Mouse (Mus musculus): ENCODE measurements around the gene F830045P16Rik. TPM values are rescaled to one million over a fixed set of nuclear protein-coding genes. Genes with fewer than 3 reads are reported as not detected.
A peak's percentile ranks its signal among the peaks of the same experiment; 100 is the strongest.

F830045P16Rik gene
- polyA plus RNA-seq (2015; fragmentation: Nextera tagmentation; extraction: Ambion mirVana), result not detected in 2 replicates

- no peak within 1 kb of the TSS for H3K4me2 ChIP-seq (replicated peaks)
- H3K9ac ChIP-seq (replicated peaks), result no peak within 1 kb of the TSS; the same call in 1 of the 2 replicates
- peaks cover 28% of the 10 kb centered on the region for H3K4me1 ChIP-seq (replicated peaks)
- H3K27me3 ChIP-seq, result peaks cover 3% of the 10 kb centered on the region; the same call in 1 of the 2 replicates
- H3K36me3 ChIP-seq, result no peaks in the 10 kb centered on the region
- no peaks in the 10 kb centered on the region for H3K9me3 ChIP-seq
- 52% methylated on average over 2 of the region's 2 CpGs for WGBS
- no peak for ATAC-seq
- no peak within 1 kb of the TSS for H3K4me3 ChIP-seq (replicated peaks)
- peak within 1 kb of the TSS; percentile 37 for H3K27ac ChIP-seq
Measured at GRCm38 (mm10) chr2:129536377-129536776, at the start of gene F830045P16Rik. TSS of gene F830045P16Rik (minus strand) at chr2:129536602.

GRCm38 (mm10) chr2:129585904-129586514, 49.6 kb upstream of the F830045P16Rik start:
- H3K4me1 ChIP-seq (replicated peaks), result peaks cover 30% of the 10 kb centered on the region
- no peak overlapping the region for H3K4me3 ChIP-seq (replicated peaks)
- H3K9ac ChIP-seq (replicated peaks), result no peak overlapping the region
- H3K27me3 ChIP-seq, result 0 out of 2 replicates have a peak, but pooled peaks cover under 1% of the 10 kb centered on the region
- H3K27ac ChIP-seq, result peak overlapping the region; percentile 44; the same call in 1 of the 2 replicates
- no peaks in the 10 kb centered on the region for H3K36me3 ChIP-seq
- H3K9me3 ChIP-seq, result no peaks in the 10 kb centered on the region
- WGBS, result 78% methylated on average over 11 of the region's 11 CpGs
- no peak overlapping the region for H3K4me2 ChIP-seq (replicated peaks)
- ATAC-seq, result no peak

GRCm38 (mm10) chr2:129584905-129585304, 48.5 kb upstream of the F830045P16Rik start:
- WGBS, result 13% methylated on average over 1 of the region's 1 CpGs
- H3K4me1 ChIP-seq (replicated peaks), result peaks cover 30% of the 10 kb centered on the region
- H3K36me3 ChIP-seq, result no peaks in the 10 kb centered on the region
- ATAC-seq, result no peak
- no peak overlapping the region for H3K4me2 ChIP-seq (replicated peaks)
- no peak overlapping the region for H3K27ac ChIP-seq
- no peak overlapping the region for H3K4me3 ChIP-seq (replicated peaks)
- H3K9ac ChIP-seq (replicated peaks), result no peak overlapping the region
- H3K9me3 ChIP-seq, result no peaks in the 10 kb centered on the region
- H3K27me3 ChIP-seq, result no peaks in the 10 kb centered on the region

- no peak overlapping the region for H3K4me2 ChIP-seq (replicated peaks)
- H3K4me3 ChIP-seq (replicated peaks), result no peak overlapping the region
- H3K27ac ChIP-seq, result no peak overlapping the region
- H3K9me3 ChIP-seq, result no peaks in the 10 kb centered on the region
- H3K4me1 ChIP-seq (replicated peaks), result peaks cover 26% of the 10 kb centered on the region
- no peaks in the 10 kb centered on the region for H3K36me3 ChIP-seq
- no peak for ATAC-seq
- WGBS, result 95% methylated on average over 4 of the region's 4 CpGs
- no peak overlapping the region for H3K9ac ChIP-seq (replicated peaks)
- H3K27me3 ChIP-seq, result 0 out of 2 replicates have a peak, but pooled peaks cover under 1% of the 10 kb centered on the region
Measured at GRCm38 (mm10) chr2:129582261-129582660, 45.9 kb upstream of the F830045P16Rik start.

DNA sequence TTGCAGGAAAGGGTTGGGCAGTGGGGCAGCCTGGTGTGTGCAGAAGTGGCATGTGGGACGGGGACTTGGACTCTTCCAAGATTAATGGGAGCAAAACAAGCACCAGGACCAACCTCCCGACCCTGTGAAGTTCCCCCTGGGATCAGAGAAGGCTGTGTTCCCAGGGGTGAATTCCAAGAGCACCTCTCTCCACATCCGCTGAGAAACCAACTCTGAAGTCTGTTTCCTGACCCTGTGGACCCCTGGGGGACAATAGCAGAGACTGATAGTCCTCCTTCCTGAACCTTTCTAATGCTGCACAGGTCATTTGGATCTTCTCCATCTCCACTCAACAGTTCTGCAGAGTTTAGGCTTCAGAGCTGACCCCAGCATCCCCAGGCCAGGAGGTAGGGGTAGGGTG, 45.4 kb upstream of the F830045P16Rik start:
- Histone ChIP-seq H3K27me3 (0 out of 2 replicates have a peak, but pooled peaks cover 4% of the 10 kb centered on the region), H3K36me3 (no peaks in the 10 kb centered on the region), H3K9me3 (no peaks in the 10 kb centered on the region), H3K9ac (replicated peaks) (no peak overlapping the region), H3K27ac (no peak overlapping the region), H3K4me2 (replicated peaks) (no peak overlapping the region), H3K4me1 (replicated peaks) (peaks cover 26% of the 10 kb centered on the region), H3K4me3 (replicated peaks) (no peak overlapping the region)
- no peak for ATAC-seq
- WGBS, result 61% methylated on average over 3 of the region's 3 CpGs

DNA sequence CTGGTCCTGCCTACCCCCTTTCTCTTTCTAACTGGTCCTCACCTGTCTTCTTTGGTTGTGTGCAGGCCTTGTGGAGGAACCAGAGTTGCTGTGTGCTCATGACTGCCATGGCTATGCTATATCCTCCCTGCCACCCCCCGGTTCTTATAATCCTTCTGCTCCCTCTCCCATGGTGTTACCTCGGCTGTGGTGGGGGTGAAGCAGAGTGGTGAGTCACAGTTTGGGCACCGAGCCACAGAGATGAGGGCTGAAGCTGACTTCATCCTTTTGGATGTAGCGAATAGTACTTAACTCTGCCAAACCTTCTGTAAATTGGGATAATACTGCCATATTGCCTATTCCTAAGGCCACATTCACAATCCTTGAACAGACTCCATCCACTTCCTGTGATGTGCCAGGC, 44.3 kb upstream of the F830045P16Rik start:
- H3K4me2 ChIP-seq (replicated peaks), result no peak overlapping the region
- H3K4me3 ChIP-seq (replicated peaks), result no peak overlapping the region
- H3K27me3 ChIP-seq, result 0 out of 2 replicates have a peak, but pooled peaks cover 7% of the 10 kb centered on the region
- ATAC-seq, result no peak
- H3K27ac ChIP-seq, result no peak overlapping the region
- peaks cover 26% of the 10 kb centered on the region for H3K4me1 ChIP-seq (replicated peaks)
- H3K9ac ChIP-seq (replicated peaks), result no peak overlapping the region
- H3K9me3 ChIP-seq, result no peaks in the 10 kb centered on the region
- WGBS, result 90% methylated on average over 4 of the region's 4 CpGs
- no peaks in the 10 kb centered on the region for H3K36me3 ChIP-seq

- H3K4me2 ChIP-seq (replicated peaks), result no peak overlapping the region
- H3K4me1 ChIP-seq (replicated peaks), result peaks cover 20% of the 10 kb centered on the region
- peaks cover 7% of the 10 kb centered on the region; the same call in 1 of the 2 replicates for H3K27me3 ChIP-seq
- no peak overlapping the region for H3K9ac ChIP-seq (replicated peaks)
- H3K36me3 ChIP-seq, result no peaks in the 10 kb centered on the region
- WGBS, result 89% methylated on average over 8 of the region's 8 CpGs
- H3K27ac ChIP-seq, result no peak overlapping the region
- no peaks in the 10 kb centered on the region for H3K9me3 ChIP-seq
- no peak for ATAC-seq
- no peak overlapping the region for H3K4me3 ChIP-seq (replicated peaks)
Measured at GRCm38 (mm10) chr2:129576611-129577447, 40.4 kb upstream of the F830045P16Rik start.

GRCm38 (mm10) chr2:129575113-129575512, 38.7 kb upstream of the F830045P16Rik start:
- Histone ChIP-seq H3K9ac (replicated peaks) (peak overlapping the region; percentile 45; the same call in 1 of the 2 replicates), H3K36me3 (no peaks in the 10 kb centered on the region), H3K27me3 (peaks cover 7% of the 10 kb centered on the region; the same call in 1 of the 2 replicates), H3K9me3 (no peaks in the 10 kb centered on the region), H3K4me2 (replicated peaks) (peak overlapping the region; percentile 56; the same call in 1 of the 2 replicates), H3K27ac (peak overlapping the region; percentile 74), H3K4me3 (replicated peaks) (no peak overlapping the region), H3K4me1 (replicated peaks) (peaks cover 20% of the 10 kb centered on the region)
- WGBS, result 98% methylated on average over 4 of the region's 4 CpGs
- no peak for ATAC-seq

DNA sequence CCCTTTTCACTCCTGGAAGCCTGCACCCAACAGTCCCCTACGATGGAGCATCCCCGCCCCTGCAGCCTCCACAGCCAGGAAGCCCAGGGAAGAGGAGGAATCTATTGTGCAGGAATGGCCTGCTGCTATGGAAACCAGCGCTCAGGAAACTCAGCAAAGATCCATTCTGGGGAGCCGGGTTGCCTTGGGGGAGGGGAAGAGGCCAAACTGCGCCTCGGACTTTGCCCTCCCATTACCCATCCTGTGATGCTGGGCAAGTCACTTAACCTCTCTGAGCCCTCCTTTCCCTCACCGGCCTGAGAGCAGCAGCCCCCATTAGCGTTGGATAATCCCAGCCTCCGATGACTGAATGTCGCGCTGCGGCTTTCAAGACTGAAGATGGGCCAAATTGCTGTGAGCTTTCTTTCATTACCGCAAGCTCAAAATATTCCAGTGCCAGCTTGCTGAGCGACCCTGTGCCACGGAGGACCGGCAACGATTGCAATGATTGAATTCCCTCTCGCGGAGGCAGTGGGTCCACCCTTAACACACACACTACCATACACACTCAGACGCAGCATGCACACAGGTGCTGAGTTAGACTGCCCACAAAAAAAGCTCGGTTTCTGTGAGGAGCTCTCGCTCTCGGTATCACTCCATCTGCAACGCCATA, 38.1 kb upstream of the F830045P16Rik start:
- peak overlapping the region; percentile 45 for H3K9ac ChIP-seq (replicated peaks)
- 4% methylated on average over 24 of the region's 24 CpGs for WGBS

DNA sequence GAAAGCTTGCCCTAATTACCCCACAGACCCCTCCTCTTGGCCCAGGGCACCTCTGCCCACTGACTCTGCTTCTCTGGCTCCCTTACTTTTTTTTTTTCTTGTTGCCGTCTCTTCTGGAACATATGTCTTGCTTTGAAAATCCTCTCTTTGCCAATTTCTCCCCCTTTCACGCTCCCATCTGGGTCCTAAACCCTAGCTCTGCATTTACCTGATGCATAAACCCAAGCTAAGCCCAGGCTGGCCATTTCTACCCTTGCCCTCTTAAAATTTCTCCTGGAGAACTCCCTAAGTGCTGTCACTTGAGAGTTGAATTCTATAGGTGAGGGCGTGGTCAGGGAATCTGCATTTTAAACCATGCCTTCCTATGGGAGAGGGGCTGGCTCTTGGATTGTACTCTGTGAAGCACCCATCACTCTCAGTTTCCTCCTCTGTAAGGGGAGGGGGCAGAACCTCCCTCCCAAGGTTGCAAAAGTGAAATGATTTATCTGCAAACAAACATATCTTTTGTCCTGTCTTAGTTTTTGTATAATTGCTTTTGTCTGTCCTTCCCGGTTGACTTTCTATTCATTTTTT, 37.4 kb upstream of the F830045P16Rik start:
- Histone ChIP-seq H3K4me1 (replicated peaks) (peaks cover 20% of the 10 kb centered on the region), H3K4me3 (replicated peaks) (peak overlapping the region; percentile 29), H3K9ac (replicated peaks) (no peak overlapping the region), H3K27ac (peak overlapping the region; percentile 74), H3K27me3 (peaks cover 7% of the 10 kb centered on the region; the same call in 1 of the 2 replicates), H3K36me3 (no peaks in the 10 kb centered on the region), H3K9me3 (no peaks in the 10 kb centered on the region), H3K4me2 (replicated peaks) (peak overlapping the region; percentile 56)
- peak; percentile 56 for ATAC-seq
- WGBS, result 8% methylated on average over 4 of the region's 4 CpGs

More for the DNA sequence above, 38.1 kb upstream of the F830045P16Rik start:
- H3K36me3 ChIP-seq, result no peaks in the 10 kb centered on the region
- peak overlapping the region; percentile 56 for H3K4me2 ChIP-seq (replicated peaks)
- H3K4me3 ChIP-seq (replicated peaks), result peak overlapping the region; percentile 29
- ATAC-seq, result peak; percentile 92
- H3K27ac ChIP-seq, result peak overlapping the region; percentile 74
- H3K4me1 ChIP-seq (replicated peaks), result peaks cover 20% of the 10 kb centered on the region
- H3K27me3 ChIP-seq, result peaks cover 7% of the 10 kb centered on the region; the same call in 1 of the 2 replicates
- H3K9me3 ChIP-seq, result no peaks in the 10 kb centered on the region

DNA sequence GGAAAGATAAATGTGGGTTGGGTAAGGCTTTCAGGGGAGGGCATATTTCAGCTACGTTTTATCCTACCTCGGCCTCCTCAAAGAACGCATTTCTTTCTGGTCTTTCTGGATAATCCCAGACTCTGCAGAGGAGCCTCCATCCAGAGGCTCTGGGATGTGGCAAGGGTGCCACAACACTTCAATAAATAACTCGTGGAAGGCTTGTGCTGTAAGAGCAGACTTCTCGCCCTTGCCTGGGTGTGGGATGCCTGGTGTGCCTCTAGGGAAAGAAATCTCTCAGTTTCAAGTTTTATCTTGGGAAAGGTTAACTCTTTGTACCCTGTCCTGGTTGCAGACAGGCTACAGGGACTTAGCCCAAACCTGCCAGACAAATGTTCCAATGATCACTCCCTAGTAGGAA, 33.2 kb upstream of the F830045P16Rik start:
- Histone ChIP-seq H3K4me1 (replicated peaks) (peaks cover 18% of the 10 kb centered on the region), H3K27me3 (no peaks in the 10 kb centered on the region; the same call in 1 of the 2 replicates), H3K4me2 (replicated peaks) (no peak overlapping the region), H3K9ac (replicated peaks) (no peak overlapping the region), H3K4me3 (replicated peaks) (no peak overlapping the region), H3K27ac (no peak overlapping the region), H3K9me3 (no peaks in the 10 kb centered on the region; the same call in 1 of the 2 replicates), H3K36me3 (no peaks in the 10 kb centered on the region)
- 82% methylated on average over 5 of the region's 5 CpGs for WGBS
- no peak for ATAC-seq
